Mouse (Mus musculus) midbrain, postnatal 0 days (tissue): ENCODE data around the gene Prr5l. TPM values are rescaled to one million over a fixed set of nuclear protein-coding genes. Genes with fewer than 3 reads are reported as not detected.

ENCODE experiments used
- ATAC-seq: fragments of 200-750 bp; cut with Nextera tagmentation; 2 replicates; pipeline ENCODE4 v1.8.0; 2017; ENCODE audit warnings: moderate number of reproducible peaks, mild to moderate bottlenecking, moderate TSS enrichment, moderate library complexity; ENCODE audit not compliant: low FRiP score
- DNase-seq: peaks from one replicate; pipeline ENCODE4 v3.0.0-alpha.2; 2015; ENCODE audit warnings: low spot score
- H3K27ac ChIP-seq: fragments of 300-500 bp; sonication (generic); 2 replicates; pipeline ENCODE4 v1.5.1; 2014; ENCODE audit warnings: low read depth, mild to moderate bottlenecking, low read length, mixed read lengths
- H3K27me3 ChIP-seq: fragments of 300-500 bp; sonication (generic); 2 replicates; pipeline ENCODE4 v1.6.1; 2014; ENCODE audit warnings: low read length, control low read depth, mixed read lengths; ENCODE audit not compliant: insufficient read depth
- H3K36me3 ChIP-seq: fragments of 300-500 bp; sonication (generic); 2 replicates; pipeline ENCODE4 v1.6.1; 2014; ENCODE audit warnings: low read length, control low read depth, mixed read lengths; ENCODE audit not compliant: insufficient read depth
- H3K4me1 ChIP-seq: fragments of 300-500 bp; sonication (generic); 2 replicates; pipeline ENCODE4 v1.6.1; 2014; ENCODE audit warnings: mild to moderate bottlenecking, control low read depth, antibody characterized with exemption, low read length, mixed read lengths; ENCODE audit not compliant: insufficient read depth
- H3K4me2 ChIP-seq: fragments of 300-500 bp; sonication (generic); 2 replicates; pipeline ENCODE4 v1.6.1; 2014; ENCODE audit warnings: low read depth, mild to moderate bottlenecking, low read length, mixed read lengths; ENCODE audit not compliant: poor library complexity, severe bottlenecking
- H3K4me3 ChIP-seq: fragments of 300-500 bp; sonication (generic); 2 replicates; pipeline ENCODE4 v1.5.1; 2014; ENCODE audit warnings: low read depth, mild to moderate bottlenecking, low read length, moderate library complexity
- H3K9ac ChIP-seq: fragments of 300-500 bp; sonication (generic); replicated peaks from 2 replicates; pipeline ENCODE4 v1.6.1; 2014; ENCODE audit warnings: mild to moderate bottlenecking, low read length, moderate library complexity, mixed read lengths; ENCODE audit not compliant: poor library complexity, severe bottlenecking
- H3K9me3 ChIP-seq: fragments of 300-500 bp; sonication (generic); 2 replicates; pipeline ENCODE4 v1.6.1; 2016; ENCODE audit warnings: low read length, control low read depth
- CTCF ChIP-seq: IDR thresholded peaks from 2 replicates; pipeline ENCODE4 v1.5.1; 2016; ENCODE audit warnings: antibody characterized with exemption, mild to moderate bottlenecking
- WGBS: fragments of 180-500 bp; shearing (Covaris S2); extraction: QIAGEN DNeasy Blood & Tissue Kit; methylation state at CpG from one replicate; pipeline ENCODE4 v1.1.7; 2014; 5-methylcytosine and 5-hydroxymethylcytosine counted together
- polyA plus RNA-seq: library from polyadenylated mRNA; unstranded; fragments of >200 nt; fragmentation: Nextera tagmentation; extraction: Ambion mirVana; gene quantifications from 2 replicates; pipeline ENCODE4 v1.2.1, GENCODE M21; 2015
- total RNA-seq: library from RNA; depleted of rRNA; stranded (reverse); fragments of >200 nt; gene quantifications from 2 replicates; pipeline ENCODE4 v1.2.3, GENCODE M21; 2014

The Prr5l gene
- total and polyA plus RNA-seq, 2 experiments from 2014 or later: 2.7 to 4.0 TPM

- WGBS: 72% methylated on average over 6 of the region's 6 CpGs
- ATAC-seq (no peak), DNase-seq (no peak)
- no peak overlapping the region for H3K9ac ChIP-seq
- no peaks in the 10 kb centered on the region for H3K36me3 ChIP-seq
- H3K27ac ChIP-seq: no peak overlapping the region
- no peaks in the 10 kb centered on the region for H3K4me1 ChIP-seq
- H3K27me3 ChIP-seq: no peaks in the 10 kb centered on the region
- H3K9me3 ChIP-seq: no peaks in the 10 kb centered on the region
- H3K4me3 ChIP-seq: no peak overlapping the region
- TF ChIP-seq CTCF: no peak
- H3K4me2 ChIP-seq: no peak overlapping the region
Observed at GRCm38 (mm10) chr2:101813581-101814271, 69.1 kb downstream of the Prr5l start.

GRCm38 (mm10) chr2:101811925-101812324 is 70.9 kb downstream of the Prr5l start:
- no peaks in the 10 kb centered on the region for H3K4me1 ChIP-seq
- TF ChIP-seq CTCF: no peak
- no peak overlapping the region for H3K9ac ChIP-seq
- no peak for ATAC-seq
- no peak overlapping the region for H3K4me3 ChIP-seq
- no peak overlapping the region for H3K27ac ChIP-seq
- 92% methylated on average over 3 of the region's 3 CpGs for WGBS
- H3K9me3 ChIP-seq: no peaks in the 10 kb centered on the region
- H3K36me3 ChIP-seq: no peaks in the 10 kb centered on the region
- no peak for DNase-seq
- H3K4me2 ChIP-seq: no peak overlapping the region
- H3K27me3 ChIP-seq: no peaks in the 10 kb centered on the region

GRCm38 (mm10) chr2:101810774-101811173 is 72.1 kb downstream of the Prr5l start:
- ATAC-seq: no peak
- H3K4me1 ChIP-seq: no peaks in the 10 kb centered on the region
- no peak overlapping the region for H3K4me3 ChIP-seq
- H3K9me3 ChIP-seq: no peaks in the 10 kb centered on the region
- H3K36me3 ChIP-seq: no peaks in the 10 kb centered on the region
- H3K9ac ChIP-seq: no peak overlapping the region
- no peak overlapping the region for H3K27ac ChIP-seq
- no peaks in the 10 kb centered on the region for H3K27me3 ChIP-seq
- no peak for TF ChIP-seq CTCF
- WGBS: 73% methylated on average over 8 of the region's 8 CpGs
- H3K4me2 ChIP-seq: no peak overlapping the region
- no peak for DNase-seq

GRCm38 (mm10) chr2:101809640-101810305 is 73.1 kb downstream of the Prr5l start:
- Histone ChIP-seq H3K4me2 (no peak overlapping the region), H3K36me3 (no peaks in the 10 kb centered on the region), H3K27ac (no peak overlapping the region), H3K4me3 (no peak overlapping the region), H3K27me3 (no peaks in the 10 kb centered on the region), H3K9ac (no peak overlapping the region), H3K9me3 (no peaks in the 10 kb centered on the region), H3K4me1 (no peaks in the 10 kb centered on the region)
- DNase-seq (no peak), ATAC-seq (no peak)
- TF ChIP-seq CTCF: no peak
- WGBS: 90% methylated on average over 6 of the region's 6 CpGs

- no peaks in the 10 kb centered on the region for H3K9me3 ChIP-seq
- H3K4me3 ChIP-seq: no peak overlapping the region
- no peaks in the 10 kb centered on the region for H3K27me3 ChIP-seq
- H3K27ac ChIP-seq: no peak overlapping the region
- no peaks in the 10 kb centered on the region for H3K4me1 ChIP-seq
- DNase-seq (no peak), ATAC-seq (no peak)
- H3K4me2 ChIP-seq: no peak overlapping the region
- no peaks in the 10 kb centered on the region for H3K36me3 ChIP-seq
- H3K9ac ChIP-seq: no peak overlapping the region
- TF ChIP-seq CTCF: no peak
- 80% methylated on average over 5 of the region's 5 CpGs for WGBS
Observed at GRCm38 (mm10) chr2:101807756-101808155, 75.1 kb downstream of the Prr5l start.

- Histone ChIP-seq H3K4me2 (no peak overlapping the region), H3K9me3 (no peaks in the 10 kb centered on the region), H3K4me1 (no peaks in the 10 kb centered on the region; the same call in 1 of the 2 replicates), H3K36me3 (no peaks in the 10 kb centered on the region), H3K9ac (no peak overlapping the region), H3K27me3 (peaks cover 6% of the 10 kb centered on the region), H3K27ac (no peak overlapping the region), H3K4me3 (no peak overlapping the region)
- no peak for DNase-seq
- 89% methylated on average over 6 of the region's 6 CpGs for WGBS
- no peak for TF ChIP-seq CTCF
- no peak for ATAC-seq
Observed at GRCm38 (mm10) chr2:101802240-101802639, 80.6 kb downstream of the Prr5l start.
